Mouse (Mus musculus) E14TG2a.4 (cell line): ENCODE results near the gene Plcl2.
"Not testable (repeated sequence)": the region's sequence is repeated elsewhere in the genome, so short reads cannot be mapped to it uniquely, and the experiment has no call there.

Source experiments
- CTCF ChIP-seq: conservative IDR thresholded peaks from 2 replicates; pipeline ENCODE4 v1.5.1; 2014; ENCODE audit warnings: low read length
- POU5F1 ChIP-seq: IDR thresholded peaks from 2 replicates; pipeline ENCODE4 v1.6.1; 2014; ENCODE audit warnings: low read length, borderline replicate concordance

DNA sequence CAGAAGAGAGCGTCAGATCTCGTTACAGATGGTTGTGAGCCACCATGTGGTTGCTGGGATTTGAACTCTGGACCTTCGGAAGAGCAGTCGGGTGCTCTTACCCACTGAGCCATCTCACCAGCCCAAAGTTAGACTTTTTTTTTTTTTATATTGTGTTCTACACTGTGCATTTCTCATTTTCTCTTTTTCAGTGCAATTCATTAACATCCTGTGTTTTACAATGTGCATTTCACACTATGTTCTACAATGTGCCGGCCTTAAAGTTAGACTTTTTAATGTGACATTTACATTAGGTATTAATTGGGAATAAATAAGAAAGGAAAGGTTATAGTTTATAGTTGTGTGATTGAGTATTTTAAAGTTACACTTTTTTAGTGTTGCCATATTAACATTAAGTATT, 61.0 kb downstream of the Plcl2 start:
- TF ChIP-seq CTCF, POU5F1: not testable (repeated sequence)
